Mouse (Mus musculus) stomach, postnatal 0 days (tissue): ENCODE results near the gene Dnajc12.

Experiments
- CTCF ChIP-seq: IDR thresholded peaks from 2 replicates; pipeline ENCODE4 v1.5.1; 2016; ENCODE audit warnings: antibody characterized with exemption, low read depth, mild to moderate bottlenecking, moderate library complexity
- EP300 ChIP-seq: optimal IDR thresholded peaks from 2 replicates; pipeline ENCODE3; 2016; ENCODE audit warnings: antibody characterized with exemption

DNA sequence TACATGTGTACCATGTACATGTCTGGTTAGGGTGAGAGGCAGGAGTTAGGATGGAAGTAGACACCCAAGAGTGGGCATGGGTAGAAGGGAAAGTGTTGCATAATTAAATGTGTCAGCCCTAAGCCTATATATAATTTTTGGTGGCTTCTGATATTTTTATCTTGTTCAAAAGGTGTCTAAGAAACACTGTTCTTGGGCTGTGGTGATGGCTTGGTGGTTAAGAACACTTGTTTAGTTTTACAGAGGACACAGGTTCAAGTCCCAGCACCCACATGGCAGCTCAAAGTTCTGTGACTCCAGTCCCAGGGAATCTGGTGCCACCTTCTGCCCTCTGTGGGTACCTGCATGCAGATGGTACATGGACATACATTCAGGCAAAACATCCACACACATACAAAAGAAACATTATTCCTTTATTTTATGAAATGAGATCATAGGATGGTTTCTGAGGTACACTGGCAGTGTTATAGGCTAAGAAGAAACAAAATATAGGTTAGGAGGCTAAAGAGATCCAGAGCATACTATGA is 56.6 kb downstream of the Dnajc12 start:
- TF ChIP-seq CTCF (no peak), EP300 (no peak)
